Mouse (Mus musculus) c-Kit-negative CD71-positive TER-119-positive erythroid progenitor cells, embryonic 14.5 days (primary cell): ENCODE results near the gene Man2b1.
"Not testable (repeated sequence)": the region's sequence is repeated elsewhere in the genome, so short reads cannot be mapped to it uniquely, and the experiment has no call there.

Source experiments
- DNase-seq: peaks from one replicate; pipeline ENCODE4 v3.0.0-alpha.2; 2013; ENCODE audit warnings: low read depth, low spot score

The Man2b1 gene

GRCm38 (mm10) chr8:85119052-85119981, 36.2 kb downstream of the Man2b1 start:
- no peak for DNase-seq

- not testable (repeated sequence) for DNase-seq
These were observed 37.2 kb downstream of the Man2b1 start for GRCm38 (mm10) chr8:85120251-85120650.

GRCm38 (mm10) chr8:85122995-85123394, 39.9 kb downstream of the Man2b1 start, which contains the start of gene Zfp791:
TSS of gene Zfp791 (minus strand) at chr8:85123095.
- no peak for DNase-seq

- DNase-seq, result no peak
These were observed 40.6 kb downstream of the Man2b1 start for GRCm38 (mm10) chr8:85123691-85124090.

GRCm38 (mm10) chr8:85132335-85132734, 49.3 kb downstream of the Man2b1 start:
- DNase-seq, result no peak

- DNase-seq, result not testable (repeated sequence)
These were observed 52.6 kb downstream of the Man2b1 start for GRCm38 (mm10) chr8:85135690-85136089.

GRCm38 (mm10) chr8:85142516-85142915, 59.4 kb downstream of the Man2b1 start:
- no peak for DNase-seq
